Mouse (Mus musculus) brain, adult 2 months (tissue): Measurements from ENCODE around the gene Amigo1.

Experiments
- DNase-seq: peaks from one replicate; pipeline ENCODE4 v3.0.0; 2011; ENCODE audit warnings: low read depth, low spot score

Gene Amigo1

GRCm38 (mm10) chr3:108186098-108187047, at the start of gene Amigo1:
Gene Amigo1 (plus strand): TSS chr3:108186335.
- peak; percentile 66 for DNase-seq

GRCm38 (mm10) chr3:108139113-108139512, 47.0 kb upstream of the Amigo1 start:
- DNase-seq: no peak

- no peak for DNase-seq
These were observed 45.3 kb upstream of the Amigo1 start for GRCm38 (mm10) chr3:108140786-108141185.

GRCm38 (mm10) chr3:108145534-108146445, 40.3 kb upstream of the Amigo1 start, which contains the start of gene Gnai3:
Gene Gnai3 (minus strand): TSS chr3:108146146.
- peak; percentile 97 for DNase-seq

- no peak for DNase-seq
These were observed 39.5 kb upstream of the Amigo1 start for GRCm38 (mm10) chr3:108146671-108147070.

- peak; percentile 95 for DNase-seq
These were observed 38.5 kb upstream of the Amigo1 start for GRCm38 (mm10) chr3:108147386-108148235.

GRCm38 (mm10) chr3:108152290-108152689, 33.8 kb upstream of the Amigo1 start:
- DNase-seq: no peak

- peak; percentile 96 for DNase-seq
These were observed 31.5 kb upstream of the Amigo1 start, which contains the start of gene Gpr61 for GRCm38 (mm10) chr3:108154656-108155055. Gene Gpr61 (minus strand): TSS chr3:108154882.

GRCm38 (mm10) chr3:108158383-108159037, 27.6 kb upstream of the Amigo1 start:
- DNase-seq: peak; percentile 93

- no peak for DNase-seq
These were observed 22.0 kb upstream of the Amigo1 start for GRCm38 (mm10) chr3:108164091-108164490.

GRCm38 (mm10) chr3:108164807-108165206, 21.3 kb upstream of the Amigo1 start:
- DNase-seq: peak; percentile 88

GRCm38 (mm10) chr3:108165532-108166315, 20.4 kb upstream of the Amigo1 start:
- no peak for DNase-seq

GRCm38 (mm10) chr3:108166486-108167211, 19.5 kb upstream of the Amigo1 start:
- DNase-seq: peak; percentile 90

GRCm38 (mm10) chr3:108167499-108167898, 18.6 kb upstream of the Amigo1 start:
- no peak for DNase-seq

GRCm38 (mm10) chr3:108169199-108169598, 16.9 kb upstream of the Amigo1 start:
- no peak for DNase-seq

- peak; percentile 97 for DNase-seq
These were observed 11.2 kb upstream of the Amigo1 start for GRCm38 (mm10) chr3:108174672-108175531.

- DNase-seq: no peak
These were observed 7.1 kb upstream of the Amigo1 start for GRCm38 (mm10) chr3:108178756-108179715.
